Mouse (Mus musculus) embryonic facial prominence, embryonic 11.5 days (tissue): ENCODE data around the gene Pnpla6. TPM values are rescaled to one million over a fixed set of nuclear protein-coding genes. Genes with fewer than 3 reads are reported as not detected.
"Not testable (repeated sequence)": the region's sequence is repeated elsewhere in the genome, so short reads cannot be mapped to it uniquely, and the experiment has no call there.

ENCODE experiments used
- ATAC-seq: fragments of 200-750 bp; cut with Nextera tagmentation; replicated peaks from 2 replicates; pipeline ENCODE4 v1.8.0; 2017; ENCODE audit warnings: low read depth; ENCODE audit not compliant: insufficient number of reproducible peaks, low FRiP score, low TSS enrichment
- DNase-seq: peaks from one replicate; pipeline ENCODE4 v3.0.0-alpha.2; 2015; ENCODE audit warnings: low spot score
- H3K27ac ChIP-seq: fragments of 300-500 bp; sonication (generic); replicated peaks from 2 replicates; pipeline ENCODE4 v1.5.1; 2014; ENCODE audit warnings: mild to moderate bottlenecking, low read depth, low read length, control low read depth
- H3K27me3 ChIP-seq: fragments of 300-500 bp; sonication (generic); 2 replicates; pipeline ENCODE4 v1.6.1; 2014; ENCODE audit warnings: mild to moderate bottlenecking, low read length, moderate library complexity, mixed read lengths; ENCODE audit not compliant: control insufficient read depth, insufficient read depth
- H3K36me3 ChIP-seq: fragments of 300-500 bp; sonication (generic); replicated peaks from 2 replicates; pipeline ENCODE4 v1.6.1; 2014; ENCODE audit warnings: low read depth, mild to moderate bottlenecking, low read length, moderate library complexity, mixed read lengths; ENCODE audit not compliant: control insufficient read depth, insufficient read depth
- H3K4me1 ChIP-seq: fragments of 300-500 bp; sonication (generic); 2 replicates; pipeline ENCODE4 v1.6.1; 2014; ENCODE audit warnings: low read length, mixed read lengths; ENCODE audit not compliant: control insufficient read depth, insufficient read depth
- H3K4me2 ChIP-seq: fragments of 300-500 bp; sonication (generic); 2 replicates; pipeline ENCODE4 v1.6.1; 2014; ENCODE audit warnings: low read depth, mild to moderate bottlenecking, control low read depth, low read length, moderate library complexity
- H3K4me3 ChIP-seq: fragments of 300-500 bp; sonication (generic); 2 replicates; pipeline ENCODE4 v1.5.1; 2014; ENCODE audit warnings: low read depth, low read length, control low read depth
- H3K9ac ChIP-seq: fragments of 300-500 bp; sonication (generic); replicated peaks from 2 replicates; pipeline ENCODE4 v1.6.1; 2014; ENCODE audit warnings: mild to moderate bottlenecking, control low read depth, low read length
- H3K9me3 ChIP-seq: fragments of 300-500 bp; sonication (generic); replicated peaks from 2 replicates; pipeline ENCODE4 v1.6.1; 2016; ENCODE audit warnings: mild to moderate bottlenecking, low read length, inconsistent platforms, mixed read lengths; ENCODE audit not compliant: control insufficient read depth
- WGBS: fragments of 180-500 bp; shearing (Covaris S2); extraction: QIAGEN DNeasy Blood & Tissue Kit; methylation state at CpG from one replicate; pipeline ENCODE4 v1.1.7; 2014; 5-methylcytosine and 5-hydroxymethylcytosine counted together
- polyA plus RNA-seq: library from polyadenylated mRNA; unstranded; fragments of >200 nt; fragmentation: Nextera tagmentation; extraction: Ambion mirVana; gene quantifications from 2 replicates; pipeline ENCODE4 v1.2.1, GENCODE M21; 2014

Pnpla6 gene
- polyA plus RNA-seq, 1 experiment from 2014 or later = 17.5 TPM

DNA sequence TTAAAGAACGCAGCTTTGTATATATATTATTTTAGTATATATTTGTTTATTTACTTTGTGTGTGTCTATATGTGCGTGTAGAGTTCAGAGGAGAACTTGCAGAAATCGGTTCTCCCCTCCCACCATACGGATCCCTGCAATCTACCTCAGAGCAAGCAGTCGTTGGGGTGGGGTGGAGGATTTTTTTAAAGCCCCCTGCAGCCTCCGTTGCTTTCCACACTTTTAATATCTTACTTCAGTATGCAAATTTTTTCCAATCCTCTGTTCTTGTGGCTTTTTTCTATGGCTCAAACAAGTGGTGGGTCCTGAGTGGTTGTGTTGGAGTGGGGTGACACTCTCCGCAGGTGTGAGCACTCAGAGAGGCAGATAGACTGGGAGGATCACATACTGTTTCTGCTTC, 53.2 kb downstream of the Pnpla6 start:
- ATAC-seq = no peak

DNA sequence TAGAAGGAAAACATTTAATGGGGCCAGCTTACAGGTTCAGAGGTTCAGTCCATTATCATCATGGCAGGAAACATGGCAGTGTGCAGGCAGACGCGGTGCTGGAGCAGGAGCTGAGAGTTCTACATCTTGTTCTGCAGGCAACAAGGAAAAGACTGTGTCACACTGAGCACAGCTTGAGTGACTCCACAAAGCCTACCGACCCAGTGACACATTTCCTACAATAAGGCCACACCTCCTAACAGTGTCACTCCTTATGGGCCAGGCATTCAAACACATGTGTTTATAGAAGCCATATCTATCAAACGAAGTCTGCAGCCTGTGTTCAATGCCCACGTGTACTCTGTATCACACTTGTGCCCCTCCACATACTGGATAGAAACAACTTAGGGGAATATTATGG, 54.6 kb downstream of the Pnpla6 start:
- no peaks in the 10 kb centered on the region for H3K4me1 ChIP-seq
- H3K9me3 ChIP-seq = no peaks in the 10 kb centered on the region
- no peak overlapping the region for H3K9ac ChIP-seq
- ATAC-seq (no peak), DNase-seq (no peak)
- no peaks in the 10 kb centered on the region for H3K27me3 ChIP-seq
- WGBS = 85% methylated on average over 5 of the region's 5 CpGs
- no peaks in the 10 kb centered on the region for H3K36me3 ChIP-seq
- no peak overlapping the region for H3K27ac ChIP-seq
- H3K4me3 ChIP-seq = no peak overlapping the region
- no peak overlapping the region for H3K4me2 ChIP-seq

More for the DNA sequence above, 53.2 kb downstream of the Pnpla6 start:
- Histone ChIP-seq H3K27ac (no peak overlapping the region), H3K4me3 (peak overlapping the region; percentile 9), H3K36me3 (no peaks in the 10 kb centered on the region), H3K4me2 (peak overlapping the region; percentile 8), H3K4me1 (no peaks in the 10 kb centered on the region), H3K27me3 (no peaks in the 10 kb centered on the region), H3K9me3 (no peaks in the 10 kb centered on the region), H3K9ac (peak overlapping the region; percentile 41; the same call in 1 of the 2 replicates)
- WGBS = 11% methylated on average over 7 of the region's 7 CpGs
- no peak for DNase-seq

DNA sequence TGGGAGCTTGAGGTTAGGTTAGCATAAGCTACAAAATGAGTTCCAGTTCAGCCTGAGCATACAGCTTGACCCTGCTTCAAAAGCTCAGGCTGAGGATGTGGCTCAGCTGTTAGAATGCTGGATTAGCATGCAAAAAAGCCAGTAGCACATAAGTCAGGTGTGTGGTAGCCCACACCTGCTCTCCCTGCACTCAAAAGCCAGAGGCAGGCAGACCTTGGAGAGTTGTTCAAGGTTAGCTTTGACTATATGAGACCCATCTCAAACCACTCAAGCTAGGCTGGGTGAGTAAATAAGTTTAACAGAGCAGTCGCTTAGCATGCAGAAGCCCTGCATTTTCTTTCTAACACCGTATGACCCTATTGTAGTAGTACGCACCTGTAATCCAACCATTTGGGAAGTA, 59.4 kb downstream of the Pnpla6 start:
- no peaks in the 10 kb centered on the region for H3K27me3 ChIP-seq
- H3K9ac ChIP-seq = no peak overlapping the region
- no peak overlapping the region for H3K4me2 ChIP-seq
- no peak for DNase-seq
- H3K36me3 ChIP-seq = no peaks in the 10 kb centered on the region
- H3K27ac ChIP-seq = no peak overlapping the region
- 91% methylated on average over 3 of the region's 3 CpGs for WGBS
- H3K9me3 ChIP-seq = no peaks in the 10 kb centered on the region
- no peaks in the 10 kb centered on the region for H3K4me1 ChIP-seq
- ATAC-seq = no peak
- H3K4me3 ChIP-seq = no peak overlapping the region

DNA sequence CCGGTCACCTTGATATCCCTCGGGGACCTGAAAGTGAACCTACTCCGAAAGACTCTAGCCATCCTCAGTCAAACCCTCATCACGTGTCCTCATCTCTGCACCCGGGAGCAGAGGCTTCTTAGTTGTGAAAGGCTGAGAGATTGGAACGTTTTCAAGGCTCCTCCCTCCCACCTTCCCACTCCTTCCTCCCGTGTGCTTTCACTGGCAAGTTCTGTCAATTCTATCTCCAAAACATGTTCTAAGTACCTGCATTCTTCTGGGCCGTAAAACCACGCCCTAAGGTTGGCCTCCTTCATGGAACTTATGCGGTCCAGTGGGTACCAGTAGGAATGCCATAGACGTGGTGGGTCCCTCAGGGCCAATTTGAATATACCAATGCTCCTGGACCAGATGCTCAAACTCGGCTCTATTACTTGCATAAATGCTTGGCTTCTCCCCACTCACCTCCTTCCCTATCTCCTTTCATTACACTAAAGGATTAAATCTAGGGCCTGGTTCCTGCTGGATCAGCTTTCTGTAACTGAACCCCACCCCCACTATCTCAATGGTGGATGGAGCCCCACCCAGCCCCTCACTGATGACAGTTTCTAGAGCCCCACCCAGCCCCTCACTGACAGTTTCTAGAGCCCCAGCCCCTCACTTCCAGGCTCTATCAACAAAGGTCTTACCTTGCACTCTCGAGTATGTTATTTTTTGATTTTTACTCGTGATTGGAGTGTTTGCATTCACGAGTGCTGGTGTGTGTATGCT, 61.2 kb downstream of the Pnpla6 start:
- H3K36me3 ChIP-seq = no peaks in the 10 kb centered on the region
- no peaks in the 10 kb centered on the region for H3K9me3 ChIP-seq
- ATAC-seq (no peak), DNase-seq (no peak)
- H3K4me1 ChIP-seq = no peaks in the 10 kb centered on the region
- WGBS = 76% methylated on average over 15 of the region's 15 CpGs
- no peaks in the 10 kb centered on the region for H3K27me3 ChIP-seq
- no peak overlapping the region for H3K9ac ChIP-seq
- no peak overlapping the region for H3K4me3 ChIP-seq
- no peak overlapping the region for H3K4me2 ChIP-seq
- no peak overlapping the region for H3K27ac ChIP-seq

DNA sequence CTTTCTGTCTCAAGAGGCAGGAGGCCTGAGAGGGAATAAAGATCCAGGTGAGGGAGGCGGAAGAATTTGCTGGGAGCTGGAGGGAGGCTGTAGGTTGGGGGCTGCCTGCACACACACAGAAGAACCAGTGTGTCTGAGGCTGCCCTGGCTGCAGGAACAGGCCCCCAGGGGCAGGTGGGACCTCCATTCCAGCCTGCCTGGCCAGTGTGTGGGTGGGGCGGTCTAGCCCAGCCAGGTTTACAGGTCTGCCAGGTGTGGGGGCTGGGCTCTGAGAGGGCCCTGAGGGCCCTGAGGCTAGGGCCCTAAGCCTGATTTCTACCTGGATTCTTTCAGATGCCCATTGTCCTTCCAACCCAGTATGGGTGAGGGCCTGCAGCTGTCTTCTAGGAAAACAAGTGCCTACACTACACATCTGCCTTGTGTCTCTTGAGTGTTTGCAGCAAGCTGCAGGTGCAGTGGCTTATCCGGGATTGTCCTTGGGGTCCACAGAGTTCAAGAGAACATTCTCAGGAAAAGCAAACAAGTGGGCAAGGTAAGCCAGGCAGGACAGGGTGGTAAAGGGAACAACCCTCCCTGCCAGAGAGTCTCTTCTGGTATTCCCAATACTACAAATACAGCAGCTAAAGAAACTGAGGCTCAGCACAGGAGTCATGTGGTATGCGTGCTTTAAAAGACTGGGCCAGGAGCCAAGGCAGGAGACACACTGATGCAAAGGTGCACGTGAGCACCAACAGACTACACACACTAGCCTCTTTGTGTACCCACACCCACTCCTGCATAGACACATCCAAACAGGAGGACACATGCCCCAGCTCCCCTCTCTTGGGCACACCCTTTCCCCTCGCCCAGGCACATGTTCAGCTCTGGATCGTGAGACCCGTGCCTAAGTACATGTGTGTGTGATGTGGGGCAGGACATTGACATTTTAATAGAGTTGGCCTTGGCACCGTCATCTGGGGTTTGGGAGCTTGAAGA, 64.5 kb downstream of the Pnpla6 start:
- Histone ChIP-seq H3K4me2 (no peak overlapping the region), H3K4me3 (no peak overlapping the region), H3K9ac (no peak overlapping the region; the same call in 1 of the 2 replicates), H3K27ac (no peak overlapping the region), H3K27me3 (no peaks in the 10 kb centered on the region), H3K9me3 (no peaks in the 10 kb centered on the region), H3K36me3 (no peaks in the 10 kb centered on the region), H3K4me1 (no peaks in the 10 kb centered on the region)
- 70% methylated on average over 9 of the region's 9 CpGs for WGBS
- 0 out of 2 replicates have a peak, but pooled peaks have one; percentile 15 for ATAC-seq
- no peak for DNase-seq

DNA sequence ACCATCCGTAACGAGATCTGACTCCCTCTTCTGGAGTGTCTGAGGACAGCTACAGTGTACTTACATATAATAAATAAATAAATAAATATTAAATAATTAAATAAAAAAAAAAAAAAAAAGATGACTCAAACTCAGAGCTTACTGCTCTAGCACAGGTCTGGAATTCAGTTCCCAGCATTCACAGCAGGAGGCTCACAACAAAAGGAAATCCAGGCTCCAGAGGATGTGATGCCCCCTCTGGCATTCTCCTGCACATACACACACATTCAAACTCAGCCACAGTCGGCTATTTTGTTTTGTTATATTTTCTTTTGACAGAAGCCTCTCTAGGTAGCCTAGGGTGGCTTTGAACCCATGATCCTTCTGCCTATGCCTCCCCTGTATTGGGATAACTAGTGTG, 66.8 kb downstream of the Pnpla6 start:
- not testable (repeated sequence) for H3K4me1 ChIP-seq, DNase-seq, H3K9me3 ChIP-seq, ATAC-seq, H3K36me3 ChIP-seq, H3K27ac ChIP-seq, H3K4me3 ChIP-seq, H3K9ac ChIP-seq, H3K27me3 ChIP-seq, H3K4me2 ChIP-seq
- 82% methylated on average over 1 of the region's 3 CpGs for whole genome bisulfite sequencing

DNA sequence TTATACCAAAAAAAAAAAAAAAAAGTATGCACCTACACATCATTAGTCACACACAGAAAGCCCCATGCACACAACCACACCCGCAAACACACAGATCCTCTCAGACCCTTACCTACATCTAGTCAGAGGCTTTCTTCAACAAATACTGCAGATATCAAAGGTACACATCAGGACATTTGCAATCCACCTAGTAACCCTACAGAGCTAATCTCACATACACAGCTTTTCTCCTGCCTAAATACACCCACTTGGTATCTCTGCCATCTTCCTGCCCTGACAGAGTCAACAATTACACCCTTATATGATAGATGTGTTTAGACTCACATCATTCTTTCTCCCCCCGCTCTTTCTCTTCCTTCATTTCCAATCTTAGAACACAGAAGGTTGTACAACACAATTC, 71.3 kb downstream of the Pnpla6 start:
- DNase-seq (no peak), ATAC-seq (no peak)
- Histone ChIP-seq H3K27ac (no peak overlapping the region), H3K36me3 (no peaks in the 10 kb centered on the region), H3K4me2 (no peak overlapping the region), H3K4me1 (no peaks in the 10 kb centered on the region), H3K9ac (no peak overlapping the region), H3K9me3 (no peaks in the 10 kb centered on the region), H3K27me3 (0 out of 2 replicates have a peak, but pooled peaks cover 2% of the 10 kb centered on the region), H3K4me3 (no peak overlapping the region)
- WGBS = 96% methylated on average over 2 of the region's 2 CpGs

DNA sequence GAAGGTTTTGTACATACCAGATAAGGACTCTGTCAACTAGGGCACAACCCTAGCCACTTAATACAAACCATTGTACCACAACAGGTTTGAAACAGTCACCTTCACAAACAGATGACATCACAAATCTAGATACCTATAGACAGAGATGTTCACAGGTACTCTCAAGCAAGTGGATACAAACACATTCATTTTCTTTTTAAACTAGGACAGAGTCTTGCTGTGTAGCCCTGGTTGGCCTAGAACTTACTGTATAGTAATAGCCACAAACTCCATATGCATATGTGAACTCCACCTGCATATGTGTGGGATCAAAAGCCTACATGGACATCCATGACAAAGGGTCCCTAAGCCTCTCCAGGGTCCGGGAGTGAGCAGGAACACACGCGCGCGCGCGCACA, 71.8 kb downstream of the Pnpla6 start, which contains the start of gene Camsap3:
Gene Camsap3 (plus strand): TSS at position 301 of the 398 bp plus-strand sequence.
- no peak for ATAC-seq
- H3K4me3 ChIP-seq = peak within 1 kb of the TSS; percentile 72
- 6% methylated on average over 7 of the region's 7 CpGs for WGBS
- H3K36me3 ChIP-seq = no peaks in the 10 kb centered on the region
- no peaks in the 10 kb centered on the region for H3K9me3 ChIP-seq
- peak within 1 kb of the TSS; percentile 76 for H3K9ac ChIP-seq
- no peak for DNase-seq
- H3K27ac ChIP-seq = no peak within 1 kb of the TSS; the same call in 1 of the 2 replicates
- H3K27me3 ChIP-seq = 0 out of 2 replicates have a peak, but pooled peaks cover 2% of the 10 kb centered on the region
- H3K4me1 ChIP-seq = no peaks in the 10 kb centered on the region
- H3K4me2 ChIP-seq = peak within 1 kb of the TSS; percentile 96
